Mouse (Mus musculus): ENCODE measurements at regions not wholly inside any gene's neighbourhood (a gene's known extent, or its start where the extent isn't known, plus 50 kb on each side); places are given as distances from the start of the nearest gene placed in this dataset.

GRCm38 (mm10) chr7:145135971-145136370 lies 71.9 kb downstream of the 1810010D01Rik start:
- no peak for DNase-seq

GRCm38 (mm10) chr7:145132506-145132905 lies 75.4 kb downstream of the 1810010D01Rik start:
- DNase-seq, result no peak

- DNase-seq, result no peak
These were observed 76.3 kb downstream of the 1810010D01Rik start for GRCm38 (mm10) chr7:145131438-145132159.

GRCm38 (mm10) chr7:145129971-145130370 lies 77.9 kb downstream of the 1810010D01Rik start:
- DNase-seq, result peak; percentile 59

GRCm38 (mm10) chr7:145127661-145128060 lies 80.3 kb downstream of the 1810010D01Rik start:
- DNase-seq, result no peak

GRCm38 (mm10) chr7:145127180-145127579 lies 80.7 kb downstream of the 1810010D01Rik start:
- DNase-seq, result peak; percentile 55

- no peak for DNase-seq
These were observed 83.8 kb downstream of the 1810010D01Rik start for GRCm38 (mm10) chr7:145123996-145124601.

- peak; percentile 42 for DNase-seq
These were observed 85.4 kb downstream of the 1810010D01Rik start for GRCm38 (mm10) chr7:145122471-145122870.

GRCm38 (mm10) chr7:145118406-145118805 lies 89.5 kb downstream of the 1810010D01Rik start:
- no peak for DNase-seq

GRCm38 (mm10) chr7:145114660-145115059 lies 93.3 kb downstream of the 1810010D01Rik start:
- DNase-seq, result peak; percentile 75

- DNase-seq, result peak; percentile 38
These were observed 93.8 kb downstream of the 1810010D01Rik start for GRCm38 (mm10) chr7:145114145-145114544.

- DNase-seq, result no peak
These were observed 94.9 kb downstream of the 1810010D01Rik start for GRCm38 (mm10) chr7:145112887-145113531.

GRCm38 (mm10) chr7:145112146-145112830 lies 95.6 kb downstream of the 1810010D01Rik start:
- DNase-seq, result no peak

GRCm38 (mm10) chr7:145111252-145112131 lies 96.4 kb downstream of the 1810010D01Rik start:
- DNase-seq, result peak; percentile 87

GRCm38 (mm10) chr7:145110657-145111251 lies 97.2 kb downstream of the 1810010D01Rik start:
- peak; percentile 78 for DNase-seq

- DNase-seq, result no peak
These were observed 97.9 kb downstream of the 1810010D01Rik start for GRCm38 (mm10) chr7:145110028-145110427.

GRCm38 (mm10) chr7:145109471-145109870 lies 98.4 kb downstream of the 1810010D01Rik start:
- no peak for DNase-seq

GRCm38 (mm10) chr7:145108994-145109393 lies 98.9 kb downstream of the 1810010D01Rik start:
- no peak for DNase-seq

- no peak for DNase-seq
These were observed 100.2 kb downstream of the 1810010D01Rik start for GRCm38 (mm10) chr7:145107575-145108170.

GRCm38 (mm10) chr7:145106494-145106849 lies 101.4 kb downstream of the 1810010D01Rik start:
- no peak for DNase-seq

GRCm38 (mm10) chr7:145105831-145106493 lies 102.0 kb downstream of the 1810010D01Rik start:
- no peak for DNase-seq
